Mouse (Mus musculus) lung, embryonic 14.5 days (tissue): ENCODE measurements around the gene Ltbp2. TPM values are rescaled to one million over a fixed set of nuclear protein-coding genes. Genes with fewer than 3 reads are reported as not detected.

ENCODE experiments used
- ATAC-seq: fragments of 200-750 bp; cut with Nextera tagmentation; 2 replicates; pipeline ENCODE4 v1.8.0; 2017; ENCODE audit warnings: mild to moderate bottlenecking, moderate TSS enrichment, moderate library complexity; ENCODE audit not compliant: insufficient read depth
- DNase-seq: peaks from one replicate; pipeline ENCODE4 v3.0.0-alpha.2; 2015
- H3K27ac ChIP-seq: fragments of 300-500 bp; sonication (generic); 2 replicates; pipeline ENCODE4 v1.5.1; 2014; ENCODE audit warnings: low read depth, mild to moderate bottlenecking, moderate library complexity
- H3K27me3 ChIP-seq: fragments of 300-500 bp; sonication (generic); 2 replicates; pipeline ENCODE4 v1.6.1; 2014; ENCODE audit warnings: low read length, control low read depth; ENCODE audit not compliant: insufficient read depth
- H3K36me3 ChIP-seq: fragments of 300-500 bp; sonication (generic); 2 replicates; pipeline ENCODE4 v1.6.1; 2014; ENCODE audit warnings: control low read depth; ENCODE audit not compliant: insufficient read depth
- H3K4me1 ChIP-seq: fragments of 300-500 bp; sonication (generic); 2 replicates; pipeline ENCODE4 v1.6.1; 2014; ENCODE audit warnings: antibody characterized with exemption, control low read depth; ENCODE audit not compliant: insufficient read depth
- H3K4me2 ChIP-seq: fragments of 300-500 bp; sonication (generic); 2 replicates; pipeline ENCODE4 v1.6.1; 2014; ENCODE audit warnings: mild to moderate bottlenecking
- H3K4me3 ChIP-seq: fragments of 300-500 bp; sonication (generic); 2 replicates; pipeline ENCODE4 v1.5.1; 2014; ENCODE audit warnings: low read depth, low read length
- H3K9ac ChIP-seq: fragments of 300-500 bp; sonication (generic); 2 replicates; pipeline ENCODE4 v1.6.1; 2014
- H3K9me3 ChIP-seq: fragments of 300-500 bp; sonication (generic); 2 replicates; pipeline ENCODE4 v1.6.1; 2016; ENCODE audit warnings: low read depth, low read length, control low read depth
- CTCF ChIP-seq: IDR thresholded peaks from 2 replicates; pipeline ENCODE4 v1.5.1; 2016; ENCODE audit warnings: antibody characterized with exemption, low read depth
- WGBS: fragments of 180-500 bp; shearing (Covaris S2); extraction: QIAGEN DNeasy Blood & Tissue Kit; methylation state at CpG from one replicate; pipeline ENCODE4 v1.1.7; 2014; 5-methylcytosine and 5-hydroxymethylcytosine counted together
- polyA plus RNA-seq: library from polyadenylated mRNA; unstranded; fragments of >200 nt; fragmentation: Nextera tagmentation; extraction: Ambion mirVana; gene quantifications from 2 replicates; pipeline ENCODE4 v1.2.1, GENCODE M21; 2014

Gene Ltbp2
- polyA plus RNA-seq, 1 experiment from 2014 or later, result 6.8 TPM

DNA sequence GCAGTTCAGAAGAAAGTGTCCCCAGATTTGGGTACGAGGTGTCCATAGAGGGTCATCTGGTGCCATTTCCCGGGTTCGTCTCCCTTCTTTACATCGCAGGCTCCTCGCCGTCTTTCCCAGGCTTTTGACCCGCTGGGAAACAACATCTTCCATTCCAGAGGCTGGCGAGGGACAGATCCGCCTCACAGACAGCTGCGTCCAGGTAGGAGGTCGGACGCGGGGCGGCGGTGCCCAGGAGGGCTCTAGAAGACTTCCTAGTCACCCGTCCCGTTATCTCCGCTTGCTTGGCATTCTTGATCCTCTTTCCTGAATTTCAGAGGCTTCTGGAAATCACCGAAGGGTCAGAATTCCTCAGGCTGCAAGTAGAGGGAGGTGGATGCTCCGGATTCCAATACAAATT is 102.9 kb downstream of the Ltbp2 start:
- TF ChIP-seq CTCF, result no peak
- Histone ChIP-seq H3K36me3 (peaks cover 21% of the 10 kb centered on the region; the same call in 1 of the 2 replicates), H3K4me2 (peak overlapping the region; percentile 77), H3K4me1 (peaks cover 18% of the 10 kb centered on the region; the same call in 1 of the 2 replicates), H3K27me3 (no peaks in the 10 kb centered on the region), H3K9me3 (no peaks in the 10 kb centered on the region), H3K4me3 (peak overlapping the region; percentile 66), H3K27ac (peak overlapping the region; percentile 37; the same call in 1 of the 2 replicates), H3K9ac (peak overlapping the region; percentile 77)
- no peak for DNase-seq
- under 1% methylated on average over 20 of the region's 20 CpGs for WGBS
- 0 out of 2 replicates have a peak, but pooled peaks have one; percentile 0 for ATAC-seq

DNA sequence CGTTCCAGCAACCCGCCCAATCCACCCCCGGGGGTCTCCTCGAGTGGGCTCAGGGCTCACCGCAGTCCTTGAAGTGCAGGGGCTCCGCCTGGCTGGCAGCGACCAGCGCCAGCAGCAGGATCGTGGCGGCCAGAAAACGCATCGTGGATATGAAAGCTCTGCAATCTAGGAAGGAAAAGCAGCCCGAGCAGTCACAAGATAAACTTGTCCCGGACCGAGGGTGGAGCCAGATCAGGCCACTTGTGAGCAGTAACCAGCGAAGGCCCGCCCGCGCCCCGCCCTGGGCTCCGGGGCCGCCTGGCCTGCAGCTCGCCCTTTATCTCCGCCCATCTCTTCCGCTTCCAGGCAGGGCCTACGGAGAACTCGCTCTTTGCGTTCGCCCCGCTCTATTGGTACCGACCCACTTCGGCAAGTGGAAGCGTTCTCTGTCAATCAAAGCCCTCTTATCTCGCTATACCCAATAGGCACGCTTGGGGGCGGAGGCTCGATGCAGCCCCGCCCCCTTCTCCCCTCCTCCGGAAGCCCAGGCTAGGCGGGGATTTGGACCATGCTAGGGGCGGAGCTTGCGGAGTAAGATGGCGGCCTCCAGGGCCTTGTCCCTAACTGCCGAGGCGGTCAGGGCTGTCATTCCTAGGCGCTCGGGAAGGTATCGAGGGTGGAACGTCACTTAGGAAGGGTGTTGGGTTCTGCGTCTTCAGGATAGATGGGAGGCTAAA is 103.4 kb downstream of the Ltbp2 start, which contains the start of the genes Npc2 and Isca2:
Npc2 (minus strand) TSS at position 427 of the 716 bp plus-strand sequence.
Isca2 (plus strand) TSS at position 526 of the 716 bp plus-strand sequence.
- Histone ChIP-seq H3K9ac (peak within 1 kb of the TSS; percentile 83), H3K27ac (peak within 1 kb of the TSS; percentile 97), H3K4me3 (peak within 1 kb of the TSS; percentile 66), H3K4me2 (peak within 1 kb of the TSS; percentile 77), H3K4me1 (peaks cover 19% of the 10 kb centered on the region; the same call in 1 of the 2 replicates), H3K9me3 (no peaks in the 10 kb centered on the region), H3K27me3 (no peaks in the 10 kb centered on the region), H3K36me3 (peaks cover 26% of the 10 kb centered on the region; the same call in 1 of the 2 replicates)
- DNase-seq (peak; percentile 99), ATAC-seq (peak; percentile 99)
- WGBS, result under 1% methylated on average over 50 of the region's 50 CpGs
- peak; percentile 13; the same call in 1 of the 2 replicates for TF ChIP-seq CTCF

DNA sequence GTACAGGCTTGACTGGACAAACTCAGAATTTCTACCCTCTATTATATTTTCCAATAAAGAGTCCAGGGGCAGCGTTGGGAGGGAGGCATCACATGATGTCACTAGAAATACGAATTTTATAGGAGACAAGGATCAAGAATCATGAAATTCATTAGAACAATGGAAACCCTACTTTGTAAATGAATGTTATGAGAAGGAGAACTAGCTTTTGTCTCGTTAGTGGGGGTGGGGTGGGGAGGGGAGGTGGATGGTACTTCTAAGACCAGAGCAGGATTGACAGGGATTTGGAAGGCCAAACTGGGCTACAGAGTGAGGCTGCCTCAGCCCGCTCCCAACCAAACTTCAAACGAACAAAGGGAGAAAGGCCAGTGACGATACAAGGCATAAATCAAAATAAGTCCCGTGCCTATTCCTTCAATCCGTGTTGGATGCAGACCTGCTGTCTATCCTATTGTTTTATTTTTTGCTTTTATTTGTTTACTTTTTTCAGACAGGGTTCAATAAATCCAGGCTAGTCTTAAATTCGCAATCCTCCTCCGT is 104.3 kb downstream of the Ltbp2 start:
- H3K9me3 ChIP-seq, result no peaks in the 10 kb centered on the region
- peak overlapping the region; percentile 75 for H3K4me2 ChIP-seq
- peak overlapping the region; percentile 97 for H3K27ac ChIP-seq
- peak; percentile 66 for DNase-seq
- H3K4me1 ChIP-seq, result peaks cover 20% of the 10 kb centered on the region; the same call in 1 of the 2 replicates
- WGBS, result 1% methylated on average over 10 of the region's 10 CpGs
- no peak for TF ChIP-seq CTCF
- H3K36me3 ChIP-seq, result peaks cover 26% of the 10 kb centered on the region; the same call in 1 of the 2 replicates
- H3K27me3 ChIP-seq, result no peaks in the 10 kb centered on the region
- H3K4me3 ChIP-seq, result peak overlapping the region; percentile 66
- peak overlapping the region; percentile 83 for H3K9ac ChIP-seq
- no peak for ATAC-seq

DNA sequence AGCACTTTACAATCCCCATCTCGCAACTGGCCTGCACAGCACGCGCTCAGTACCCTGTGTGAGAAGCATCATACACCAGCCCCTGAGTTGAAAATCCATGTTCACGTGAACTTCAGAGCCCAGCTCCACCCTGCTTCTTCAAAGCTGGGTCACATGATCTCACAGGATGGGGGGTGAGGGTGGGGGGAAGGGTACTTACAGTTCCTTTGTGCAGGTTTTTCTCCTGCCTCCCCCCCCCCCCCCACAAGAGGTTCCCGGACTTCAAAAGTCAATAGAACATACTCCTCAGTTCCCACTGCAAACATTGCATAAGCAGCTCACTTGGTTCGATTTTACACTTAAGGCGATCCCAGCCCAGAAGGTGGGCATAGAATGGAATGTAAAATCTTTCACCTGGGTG is 106.7 kb downstream of the Ltbp2 start:
- peaks cover 20% of the 10 kb centered on the region; the same call in 1 of the 2 replicates for H3K4me1 ChIP-seq
- DNase-seq, result peak; percentile 53
- peak overlapping the region; percentile 37 for H3K4me2 ChIP-seq
- H3K27ac ChIP-seq, result peak overlapping the region; percentile 50; the same call in 1 of the 2 replicates
- H3K36me3 ChIP-seq, result peaks cover 36% of the 10 kb centered on the region
- no peak for TF ChIP-seq CTCF
- no peak overlapping the region for H3K4me3 ChIP-seq
- WGBS, result 58% methylated on average over 7 of the region's 7 CpGs
- no peaks in the 10 kb centered on the region for H3K27me3 ChIP-seq
- H3K9ac ChIP-seq, result no peak overlapping the region
- H3K9me3 ChIP-seq, result no peaks in the 10 kb centered on the region
- ATAC-seq, result no peak

DNA sequence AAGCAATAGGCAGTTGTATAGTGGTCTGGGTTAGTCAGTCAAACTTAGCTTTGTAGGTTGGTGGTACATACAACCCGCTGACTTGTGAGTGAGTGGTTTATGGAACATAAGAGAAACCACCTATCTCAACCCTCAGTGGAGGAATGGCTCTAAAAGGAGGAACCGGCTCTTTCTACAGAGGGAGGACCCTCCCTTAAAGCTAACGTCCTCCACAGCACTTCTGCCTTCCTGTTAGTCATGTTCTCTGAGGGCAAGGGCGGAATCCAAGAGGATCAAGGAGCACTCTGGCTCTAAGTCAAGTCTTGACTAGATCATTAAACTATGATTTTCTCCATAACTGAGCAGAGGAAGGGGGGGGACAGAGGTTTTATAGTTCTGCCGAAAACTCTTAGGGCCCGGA is 108.8 kb downstream of the Ltbp2 start:
- peaks cover 55% of the 10 kb centered on the region for H3K36me3 ChIP-seq
- no peak overlapping the region for H3K4me3 ChIP-seq
- WGBS, result 79% methylated on average over 6 of the region's 6 CpGs
- H3K9me3 ChIP-seq, result no peaks in the 10 kb centered on the region
- ATAC-seq (no peak), DNase-seq (no peak)
- H3K27ac ChIP-seq, result no peak overlapping the region
- H3K9ac ChIP-seq, result no peak overlapping the region
- peaks cover 14% of the 10 kb centered on the region; the same call in 1 of the 2 replicates for H3K4me1 ChIP-seq
- TF ChIP-seq CTCF, result no peak
- H3K4me2 ChIP-seq, result no peak overlapping the region
- no peaks in the 10 kb centered on the region for H3K27me3 ChIP-seq

DNA sequence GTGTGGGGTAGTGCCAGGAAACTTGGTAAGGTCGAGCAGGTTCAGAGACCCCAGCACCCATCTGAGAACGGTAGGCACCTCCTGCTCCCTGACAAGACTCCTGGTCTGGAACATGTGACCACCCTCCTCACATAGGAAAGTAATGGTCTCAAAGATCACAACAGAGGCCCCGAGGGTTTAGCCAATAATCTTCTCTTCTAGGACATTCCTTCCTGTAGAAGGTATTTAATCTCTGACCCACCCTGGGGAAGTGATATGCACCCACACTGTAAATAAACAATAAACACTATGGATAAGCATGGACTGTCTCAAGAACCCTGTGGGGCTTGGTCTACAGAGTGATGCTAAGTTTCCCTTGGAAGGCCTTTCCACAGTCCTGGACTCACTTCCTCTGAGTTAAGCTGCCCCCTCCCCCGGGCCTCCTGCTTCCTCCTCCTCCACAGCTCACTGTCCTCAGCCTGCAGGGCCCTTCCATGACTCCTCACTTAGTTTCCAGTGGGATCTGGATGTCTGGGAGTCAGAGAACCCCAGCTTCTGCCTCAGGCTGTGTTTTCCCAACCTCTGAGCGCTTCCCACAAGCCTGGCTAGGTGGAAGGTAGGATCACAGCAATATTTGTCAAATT is 110.1 kb downstream of the Ltbp2 start:
- Histone ChIP-seq H3K27ac (no peak overlapping the region), H3K4me3 (no peak overlapping the region), H3K4me1 (peaks cover 12% of the 10 kb centered on the region; the same call in 1 of the 2 replicates), H3K9me3 (no peaks in the 10 kb centered on the region), H3K36me3 (peaks cover 62% of the 10 kb centered on the region), H3K4me2 (no peak overlapping the region), H3K9ac (no peak overlapping the region), H3K27me3 (no peaks in the 10 kb centered on the region)
- ATAC-seq, result no peak
- WGBS, result 65% methylated on average over 5 of the region's 5 CpGs
- no peak for DNase-seq
- TF ChIP-seq CTCF, result no peak
